Mouse (Mus musculus) neural tube, embryonic 11.5 days (tissue): ENCODE measurements around the gene Vrk3. TPM values are rescaled to one million over a fixed set of nuclear protein-coding genes. Genes with fewer than 3 reads are reported as not detected.
A peak's percentile ranks its signal among the peaks of the same experiment; 100 is the strongest.
"Not testable (repeated sequence)": the region's sequence is repeated elsewhere in the genome, so short reads cannot be mapped to it uniquely, and the experiment has no call there.

Experiments used
- ATAC-seq: fragments of 200-750 bp; cut with Nextera tagmentation; 2 replicates; pipeline ENCODE4 v1.8.0; 2017; ENCODE audit warnings: moderate number of reproducible peaks, mild to moderate bottlenecking, moderate TSS enrichment, moderate library complexity; ENCODE audit not compliant: insufficient read depth, low FRiP score, low TSS enrichment
- DNase-seq: peaks from one replicate; pipeline ENCODE4 v3.0.0-alpha.2; 2015; ENCODE audit warnings: low spot score
- H3K27ac ChIP-seq: fragments of 300-500 bp; sonication (generic); 2 replicates; pipeline ENCODE4 v1.5.1; 2014; ENCODE audit warnings: low read depth, mild to moderate bottlenecking, low read length
- H3K27me3 ChIP-seq: fragments of 300-500 bp; sonication (generic); 2 replicates; pipeline ENCODE4 v1.6.1; 2014; ENCODE audit warnings: mild to moderate bottlenecking, low read length, mixed read lengths; ENCODE audit not compliant: control insufficient read depth, insufficient read depth
- H3K36me3 ChIP-seq: fragments of 300-500 bp; sonication (generic); 2 replicates; pipeline ENCODE4 v1.6.1; 2014; ENCODE audit warnings: mild to moderate bottlenecking, low read length, moderate library complexity, mixed read lengths; ENCODE audit not compliant: control insufficient read depth, insufficient read depth
- H3K4me1 ChIP-seq: fragments of 300-500 bp; sonication (generic); 2 replicates; pipeline ENCODE4 v1.6.1; 2014; ENCODE audit warnings: low read length, mixed read lengths; ENCODE audit not compliant: control insufficient read depth, insufficient read depth
- H3K4me2 ChIP-seq: fragments of 300-500 bp; sonication (generic); 2 replicates; pipeline ENCODE4 v1.6.1; 2014; ENCODE audit warnings: low read depth, mild to moderate bottlenecking, moderate library complexity
- H3K4me3 ChIP-seq: fragments of 300-500 bp; sonication (generic); 2 replicates; pipeline ENCODE4 v1.5.1; 2014; ENCODE audit warnings: low read depth, low read length
- H3K9ac ChIP-seq: fragments of 300-500 bp; sonication (generic); 2 replicates; pipeline ENCODE4 v1.6.1; 2014; ENCODE audit warnings: mild to moderate bottlenecking, low read length
- H3K9me3 ChIP-seq: fragments of 300-500 bp; sonication (generic); 2 replicates; pipeline ENCODE4 v1.6.1; 2016; ENCODE audit warnings: low read length; ENCODE audit not compliant: control insufficient read depth
- WGBS: fragments of 180-500 bp; shearing (Covaris S2); extraction: QIAGEN DNeasy Blood & Tissue Kit; methylation state at CpG from one replicate; pipeline ENCODE4 v1.1.7; 2014; 5-methylcytosine and 5-hydroxymethylcytosine counted together
- polyA plus RNA-seq: library from polyadenylated mRNA; unstranded; fragments of >200 nt; fragmentation: Nextera tagmentation; extraction: Ambion mirVana; gene quantifications from 2 replicates; pipeline ENCODE4 v1.2.1, GENCODE M21; 2014

Vrk3 gene
- polyA plus RNA-seq, 1 experiment from 2014 or later: 41.2 TPM

GRCm38 (mm10) chr7:44745076-44745475 lies 3.1 kb upstream of the Vrk3 start:
- Histone ChIP-seq H3K27me3 (no peaks in the 10 kb centered on the region), H3K27ac (no peak overlapping the region), H3K4me1 (peaks cover 2% of the 10 kb centered on the region; the same call in 1 of the 2 replicates), H3K9ac (peak overlapping the region; percentile 65), H3K4me2 (peak overlapping the region; percentile 75), H3K36me3 (no peaks in the 10 kb centered on the region), H3K9me3 (no peaks in the 10 kb centered on the region), H3K4me3 (peak overlapping the region; percentile 34)
- ATAC-seq (peak; percentile 39), DNase-seq (peak; percentile 86)
- under 1% methylated on average over 18 of the region's 18 CpGs for WGBS

- DNase-seq: no peak
- H3K27me3 ChIP-seq: no peaks in the 10 kb centered on the region
- no peak overlapping the region for H3K27ac ChIP-seq
- H3K4me2 ChIP-seq: no peak overlapping the region; the same call in 1 of the 2 replicates
- 68% methylated on average over 4 of the region's 4 CpGs for WGBS
- H3K9me3 ChIP-seq: no peaks in the 10 kb centered on the region
- no peak overlapping the region for H3K9ac ChIP-seq
- H3K4me1 ChIP-seq: peaks cover 2% of the 10 kb centered on the region; the same call in 1 of the 2 replicates
- no peak for ATAC-seq
- H3K4me3 ChIP-seq: no peak overlapping the region
- H3K36me3 ChIP-seq: no peaks in the 10 kb centered on the region
These were observed 1.1 kb upstream of the Vrk3 start for GRCm38 (mm10) chr7:44747115-44747514.

GRCm38 (mm10) chr7:44750950-44751349 lies 2.7 kb downstream of the Vrk3 start, which contains the start of gene Zfp473:
Gene Zfp473, minus strand, starts transcription at chr7:44751050.
- ATAC-seq, H3K4me1 ChIP-seq, H3K27me3 ChIP-seq, H3K9ac ChIP-seq, H3K4me2 ChIP-seq, H3K4me3 ChIP-seq, DNase-seq, H3K27ac ChIP-seq, H3K9me3 ChIP-seq, H3K36me3 ChIP-seq: not testable (repeated sequence)
- WGBS: 94% methylated on average over 1 of the region's 1 CpGs

- no peak overlapping the region for H3K4me2 ChIP-seq
- H3K27ac ChIP-seq: no peak overlapping the region
- DNase-seq (no peak), ATAC-seq (no peak)
- H3K36me3 ChIP-seq: peaks cover 10% of the 10 kb centered on the region
- H3K9me3 ChIP-seq: no peaks in the 10 kb centered on the region
- no peak overlapping the region for H3K4me3 ChIP-seq
- WGBS: 80% methylated on average over 2 of the region's 2 CpGs
- H3K4me1 ChIP-seq: no peaks in the 10 kb centered on the region
- no peaks in the 10 kb centered on the region for H3K27me3 ChIP-seq
- no peak overlapping the region for H3K9ac ChIP-seq
These were observed 9.0 kb downstream of the Vrk3 start for GRCm38 (mm10) chr7:44757164-44757563.

GRCm38 (mm10) chr7:44760366-44760765 lies 12.2 kb downstream of the Vrk3 start:
- no peak overlapping the region for H3K27ac ChIP-seq
- no peaks in the 10 kb centered on the region for H3K4me1 ChIP-seq
- H3K9me3 ChIP-seq: no peaks in the 10 kb centered on the region
- no peak overlapping the region for H3K4me3 ChIP-seq
- no peak for ATAC-seq
- H3K4me2 ChIP-seq: no peak overlapping the region
- H3K9ac ChIP-seq: no peak overlapping the region
- H3K36me3 ChIP-seq: peaks cover 14% of the 10 kb centered on the region
- DNase-seq: no peak
- H3K27me3 ChIP-seq: no peaks in the 10 kb centered on the region

- H3K27me3 ChIP-seq: no peaks in the 10 kb centered on the region
- H3K36me3 ChIP-seq: peaks cover 16% of the 10 kb centered on the region
- no peak for DNase-seq
- H3K9ac ChIP-seq: no peak overlapping the region
- H3K4me1 ChIP-seq: no peaks in the 10 kb centered on the region
- no peak for ATAC-seq
- H3K27ac ChIP-seq: no peak overlapping the region
- no peak overlapping the region for H3K4me3 ChIP-seq
- 84% methylated on average over 5 of the region's 5 CpGs for WGBS
- H3K9me3 ChIP-seq: no peaks in the 10 kb centered on the region
- no peak overlapping the region for H3K4me2 ChIP-seq
These were observed 19.9 kb downstream of the Vrk3 start for GRCm38 (mm10) chr7:44768129-44768528.

GRCm38 (mm10) chr7:44770046-44770578 lies 21.9 kb downstream of the Vrk3 start:
- Histone ChIP-seq H3K4me1 (no peaks in the 10 kb centered on the region), H3K9ac (no peak overlapping the region), H3K27me3 (no peaks in the 10 kb centered on the region), H3K4me2 (no peak overlapping the region), H3K9me3 (no peaks in the 10 kb centered on the region), H3K4me3 (no peak overlapping the region), H3K36me3 (peaks cover 11% of the 10 kb centered on the region), H3K27ac (no peak overlapping the region)
- DNase-seq: peak; percentile 70
- ATAC-seq: no peak
- WGBS: 18% methylated on average over 6 of the region's 6 CpGs

GRCm38 (mm10) chr7:44772591-44773204 lies 24.5 kb downstream of the Vrk3 start:
- H3K27ac ChIP-seq: no peak overlapping the region
- ATAC-seq (no peak), DNase-seq (no peak)
- 90% methylated on average over 8 of the region's 8 CpGs for WGBS
- no peak overlapping the region for H3K4me2 ChIP-seq
- no peak overlapping the region for H3K4me3 ChIP-seq
- no peaks in the 10 kb centered on the region for H3K9me3 ChIP-seq
- peaks cover 4% of the 10 kb centered on the region for H3K36me3 ChIP-seq
- H3K4me1 ChIP-seq: no peaks in the 10 kb centered on the region
- no peak overlapping the region for H3K9ac ChIP-seq
- H3K27me3 ChIP-seq: no peaks in the 10 kb centered on the region

GRCm38 (mm10) chr7:44776849-44777498 lies 28.8 kb downstream of the Vrk3 start:
- Histone ChIP-seq H3K27ac (no peak overlapping the region), H3K9me3 (no peaks in the 10 kb centered on the region), H3K27me3 (no peaks in the 10 kb centered on the region), H3K4me1 (no peaks in the 10 kb centered on the region), H3K9ac (no peak overlapping the region), H3K4me3 (no peak overlapping the region), H3K4me2 (no peak overlapping the region), H3K36me3 (no peaks in the 10 kb centered on the region; the same call in 1 of the 2 replicates)
- WGBS: 89% methylated on average over 9 of the region's 9 CpGs
- ATAC-seq (no peak), DNase-seq (no peak)
